Mouse (Mus musculus) c-Kit-positive CD71-positive TER-119-positive erythroid progenitor cells, embryonic 14.5 days (primary cell): ENCODE measurements around the gene Zfhx3.

Experiments
- DNase-seq: peaks from one replicate; pipeline ENCODE4 v3.0.0-alpha.2; 2013; ENCODE audit warnings: low spot score

The Zfhx3 gene

GRCm38 (mm10) chr8:108936695-108937448 lies 994.4 kb downstream of the Zfhx3 start:
- no peak for DNase-seq

- DNase-seq, result no peak
Measured at GRCm38 (mm10) chr8:108937904-108938455, 995.5 kb downstream of the Zfhx3 start.

- DNase-seq, result no peak
Measured at GRCm38 (mm10) chr8:108942686-108943085, 1000.2 kb downstream of the Zfhx3 start.

- DNase-seq, result no peak
Measured at GRCm38 (mm10) chr8:108943132-108943531, 1000.7 kb downstream of the Zfhx3 start.

- no peak for DNase-seq
Measured at GRCm38 (mm10) chr8:108944312-108944711, 1001.9 kb downstream of the Zfhx3 start.

- DNase-seq, result no peak
Measured at GRCm38 (mm10) chr8:108950311-108950710, 1007.9 kb downstream of the Zfhx3 start.

- DNase-seq, result no peak
Measured at GRCm38 (mm10) chr8:108951560-108951959, 1009.1 kb downstream of the Zfhx3 start.

GRCm38 (mm10) chr8:108956416-108956815 lies 1014.0 kb downstream of the Zfhx3 start:
- no peak for DNase-seq

- DNase-seq, result no peak
Measured at GRCm38 (mm10) chr8:108962516-108962915, 1020.1 kb downstream of the Zfhx3 start.

GRCm38 (mm10) chr8:108963181-108963580 lies 1020.7 kb downstream of the Zfhx3 start:
- DNase-seq, result no peak

GRCm38 (mm10) chr8:108966041-108966440 lies 1023.6 kb downstream of the Zfhx3 start:
- no peak for DNase-seq

- DNase-seq, result no peak
Measured at GRCm38 (mm10) chr8:108973639-108974325, 1031.3 kb downstream of the Zfhx3 start.

GRCm38 (mm10) chr8:108977693-108978361 lies 1035.4 kb downstream of the Zfhx3 start:
- no peak for DNase-seq

- DNase-seq, result no peak
Measured at GRCm38 (mm10) chr8:108978362-108978750, 1035.9 kb downstream of the Zfhx3 start.

GRCm38 (mm10) chr8:108984904-108985303 lies 1042.5 kb downstream of the Zfhx3 start:
- no peak for DNase-seq

- DNase-seq, result no peak
Measured at GRCm38 (mm10) chr8:108989841-108990240, 1047.4 kb downstream of the Zfhx3 start.

- DNase-seq, result no peak
Measured at GRCm38 (mm10) chr8:108990537-108990936, 1048.1 kb downstream of the Zfhx3 start.

GRCm38 (mm10) chr8:108991395-108991794 lies 1049.0 kb downstream of the Zfhx3 start:
- DNase-seq, result no peak

GRCm38 (mm10) chr8:108993718-108994117 lies 1051.3 kb downstream of the Zfhx3 start:
- no peak for DNase-seq

GRCm38 (mm10) chr8:108994187-108994586 lies 1051.7 kb downstream of the Zfhx3 start:
- DNase-seq, result no peak

GRCm38 (mm10) chr8:108994880-108995279 lies 1052.4 kb downstream of the Zfhx3 start:
- DNase-seq, result no peak

GRCm38 (mm10) chr8:108997334-108997733 lies 1054.9 kb downstream of the Zfhx3 start:
- DNase-seq, result no peak
